Mouse (Mus musculus) bone marrow, adult 2 months (tissue): ENCODE results near the gene Proca1.

Source experiments
- CTCF ChIP-seq: fragments of 200-500 bp; IDR thresholded peaks from 2 replicates; pipeline ENCODE4 v1.5.1; 2011; ENCODE audit warnings: low read length, control low read depth; ENCODE audit not compliant: control insufficient read depth, insufficient read depth
- POLR2A ChIP-seq: fragments of 200-500 bp; IDR thresholded peaks from 2 replicates; pipeline ENCODE4 v1.6.1; 2011; ENCODE audit warnings: low read depth, mild to moderate bottlenecking, control low read depth, low read length, borderline replicate concordance; ENCODE audit not compliant: control insufficient read depth

GRCm38 (mm10) chr11:78177437-78177836, 15.8 kb upstream of the Proca1 start:
- no peak for TF ChIP-seq CTCF
- TF ChIP-seq POLR2A, result no peak
